Mouse (Mus musculus) cerebellum, adult 2 months (tissue): Measurements from ENCODE around the gene Crb1. TPM values are rescaled to one million over a fixed set of nuclear protein-coding genes. Genes with fewer than 3 reads are reported as not detected.
"Not testable (repeated sequence)": the region's sequence is repeated elsewhere in the genome, so short reads cannot be mapped to it uniquely, and the experiment has no call there.

Source experiments
- DNase-seq, 2 experiments: peaks; one replicate each; pipeline ENCODE4 v3.0.0; 2021
- H3K27ac ChIP-seq: fragments of 200-500 bp; 2 replicates; pipeline ENCODE4 v1.5.1; 2012; ENCODE audit warnings: low read length, control low read depth, inconsistent platforms; ENCODE audit not compliant: insufficient read depth
- H3K27me3 ChIP-seq: fragments of 200-500 bp; 2 replicates; pipeline ENCODE4 v1.6.1; 2012; ENCODE audit warnings: inconsistent platforms, mild to moderate bottlenecking, low read length, moderate library complexity; ENCODE audit not compliant: control insufficient read depth, insufficient read depth
- H3K4me1 ChIP-seq: fragments of 200-500 bp; 2 replicates; pipeline ENCODE4 v1.6.1; 2011; ENCODE audit warnings: low read length; ENCODE audit not compliant: control insufficient read depth, insufficient read depth
- H3K4me3 ChIP-seq: fragments of 200-500 bp; replicated peaks from 2 replicates; pipeline ENCODE3; 2011; ENCODE audit warnings: mild to moderate bottlenecking, low read depth, low read length, control low read depth; ENCODE audit not compliant: insufficient read depth
- CTCF ChIP-seq: fragments of 200-500 bp; IDR thresholded peaks from 2 replicates; pipeline ENCODE4 v1.5.1; 2011; ENCODE audit warnings: low read depth, mild to moderate bottlenecking, control low read depth, low read length, moderate library complexity, borderline replicate concordance; ENCODE audit not compliant: insufficient read depth
- POLR2A ChIP-seq: fragments of 200-500 bp; IDR thresholded peaks from 2 replicates; pipeline ENCODE4 v1.6.1; 2011; ENCODE audit warnings: low read length, control low read depth, borderline replicate concordance; ENCODE audit not compliant: insufficient read depth
- WGBS: fragments of 180-500 bp; shearing (Covaris S2); methylation state at CpG from one replicate; pipeline ENCODE4 v1.1.7; 2018; 5-methylcytosine and 5-hydroxymethylcytosine counted together
- polyA plus RNA-seq: library from polyadenylated mRNA; depleted of rRNA; stranded (reverse); fragments of >200 nt; gene quantifications from 2 replicates; pipeline ENCODE4 v1.2.3, GENCODE M21; 2012; rRNA removed

The Crb1 gene
- polyA plus RNA-seq, result 0.21 and 0.25 TPM in 2 replicates

- H3K27ac ChIP-seq, result no peak within 1 kb of the TSS
Measured at GRCm38 (mm10) chr1:139376638-139377286, at the start of gene Crb1. Gene Crb1, minus strand, starts transcription at chr1:139377100.

GRCm38 (mm10) chr1:139425006-139425405 is 48.1 kb upstream of the Crb1 start:
- Histone ChIP-seq H3K4me1 (peaks cover 6% of the 10 kb centered on the region; the same call in 1 of the 2 replicates), H3K27ac (no peak overlapping the region), H3K4me3 (peak overlapping the region; percentile 50), H3K27me3 (no peaks in the 10 kb centered on the region)
- 45% methylated on average over 3 of the region's 3 CpGs for WGBS
- no peak for TF ChIP-seq POLR2A
- TF ChIP-seq CTCF, result no peak
- DNase-seq, result no peak

More at GRCm38 (mm10) chr1:139376638-139377286, at the start of gene Crb1:
- TF ChIP-seq POLR2A (no peak), CTCF (no peak)
- 17% methylated on average over 5 of the region's 5 CpGs for WGBS
- DNase-seq, result no peak
- no peaks in the 10 kb centered on the region for H3K4me1 ChIP-seq
- no peaks in the 10 kb centered on the region for H3K27me3 ChIP-seq
- H3K4me3 ChIP-seq, result no peak within 1 kb of the TSS

GRCm38 (mm10) chr1:139423931-139424330 is 47.0 kb upstream of the Crb1 start:
- no peak for DNase-seq
- Histone ChIP-seq H3K4me3 (peak overlapping the region; percentile 15), H3K27ac (no peak overlapping the region), H3K27me3 (no peaks in the 10 kb centered on the region), H3K4me1 (peaks cover 6% of the 10 kb centered on the region; the same call in 1 of the 2 replicates)
- 29% methylated on average over 10 of the region's 10 CpGs for WGBS
- no peak for TF ChIP-seq POLR2A

GRCm38 (mm10) chr1:139422941-139423340 is 46.0 kb upstream of the Crb1 start:
- DNase-seq, result peak in 1 of 2 experiments; percentile 13
- TF ChIP-seq CTCF (no peak), POLR2A (no peak)
- Histone ChIP-seq H3K4me3 (peak overlapping the region; percentile 91), H3K27me3 (no peaks in the 10 kb centered on the region), H3K27ac (no peak overlapping the region), H3K4me1 (peaks cover 6% of the 10 kb centered on the region; the same call in 1 of the 2 replicates)
- 5% methylated on average over 10 of the region's 10 CpGs for WGBS

GRCm38 (mm10) chr1:139421875-139422791 is 45.2 kb upstream of the Crb1 start, which contains the start of gene Zbtb41:
Gene Zbtb41, plus strand, starts transcription at chr1:139422288.
- under 1% methylated on average over 86 of the region's 88 CpGs for WGBS
- Histone ChIP-seq H3K27me3 (no peaks in the 10 kb centered on the region), H3K27ac (peak within 1 kb of the TSS; percentile 85), H3K4me3 (peak within 1 kb of the TSS; percentile 97), H3K4me1 (peaks cover 6% of the 10 kb centered on the region; the same call in 1 of the 2 replicates)
- DNase-seq, result peak; percentile 90 to 94
- TF ChIP-seq CTCF, result peak; percentile 35; the same call in 1 of the 2 replicates
- peak; percentile 72; the same call in 1 of the 2 replicates for TF ChIP-seq POLR2A

- Histone ChIP-seq H3K27ac (no peak overlapping the region), H3K4me3 (peak overlapping the region; percentile 97), H3K4me1 (peaks cover 6% of the 10 kb centered on the region; the same call in 1 of the 2 replicates), H3K27me3 (no peaks in the 10 kb centered on the region)
- TF ChIP-seq POLR2A, result no peak
- TF ChIP-seq CTCF, result no peak
- DNase-seq, result no peak
- WGBS, result 2% methylated on average over 8 of the region's 8 CpGs
Measured at GRCm38 (mm10) chr1:139421521-139421874, 44.6 kb upstream of the Crb1 start.

GRCm38 (mm10) chr1:139413465-139413864 is 36.6 kb upstream of the Crb1 start:
- H3K27ac ChIP-seq, result no peak overlapping the region
- H3K4me1 ChIP-seq, result no peaks in the 10 kb centered on the region
- DNase-seq, result no peak
- 94% methylated on average over 3 of the region's 3 CpGs for WGBS
- TF ChIP-seq POLR2A, result no peak
- TF ChIP-seq CTCF, result no peak
- no peaks in the 10 kb centered on the region for H3K27me3 ChIP-seq
- H3K4me3 ChIP-seq, result no peak overlapping the region

- H3K4me1 ChIP-seq, H3K4me3 ChIP-seq, DNase-seq, H3K27ac ChIP-seq, H3K27me3 ChIP-seq: not testable (repeated sequence)
- WGBS, result 95% methylated on average over 2 of the region's 2 CpGs
Measured at GRCm38 (mm10) chr1:139412365-139412764, 35.5 kb upstream of the Crb1 start.
